Mouse (Mus musculus) liver, postnatal 0 days (tissue): ENCODE measurements around the gene Marc2.

Experiments
- CTCF ChIP-seq: sonication (generic); IDR thresholded peaks from 2 replicates; pipeline ENCODE4 v1.5.1; 2016; ENCODE audit warnings: antibody characterized with exemption, low read depth
- EP300 ChIP-seq: IDR thresholded peaks from 2 replicates; pipeline ENCODE4 v1.6.1; 2016; ENCODE audit warnings: antibody characterized with exemption, low read depth, mild to moderate bottlenecking

GRCm38 (mm10) chr1:184846092-184846750, at the start of gene Marc2:
- TF ChIP-seq CTCF: no peak
- no peak for TF ChIP-seq EP300
